Mouse (Mus musculus): ENCODE data around the gene Dpm1.

The Dpm1 gene

DNA sequence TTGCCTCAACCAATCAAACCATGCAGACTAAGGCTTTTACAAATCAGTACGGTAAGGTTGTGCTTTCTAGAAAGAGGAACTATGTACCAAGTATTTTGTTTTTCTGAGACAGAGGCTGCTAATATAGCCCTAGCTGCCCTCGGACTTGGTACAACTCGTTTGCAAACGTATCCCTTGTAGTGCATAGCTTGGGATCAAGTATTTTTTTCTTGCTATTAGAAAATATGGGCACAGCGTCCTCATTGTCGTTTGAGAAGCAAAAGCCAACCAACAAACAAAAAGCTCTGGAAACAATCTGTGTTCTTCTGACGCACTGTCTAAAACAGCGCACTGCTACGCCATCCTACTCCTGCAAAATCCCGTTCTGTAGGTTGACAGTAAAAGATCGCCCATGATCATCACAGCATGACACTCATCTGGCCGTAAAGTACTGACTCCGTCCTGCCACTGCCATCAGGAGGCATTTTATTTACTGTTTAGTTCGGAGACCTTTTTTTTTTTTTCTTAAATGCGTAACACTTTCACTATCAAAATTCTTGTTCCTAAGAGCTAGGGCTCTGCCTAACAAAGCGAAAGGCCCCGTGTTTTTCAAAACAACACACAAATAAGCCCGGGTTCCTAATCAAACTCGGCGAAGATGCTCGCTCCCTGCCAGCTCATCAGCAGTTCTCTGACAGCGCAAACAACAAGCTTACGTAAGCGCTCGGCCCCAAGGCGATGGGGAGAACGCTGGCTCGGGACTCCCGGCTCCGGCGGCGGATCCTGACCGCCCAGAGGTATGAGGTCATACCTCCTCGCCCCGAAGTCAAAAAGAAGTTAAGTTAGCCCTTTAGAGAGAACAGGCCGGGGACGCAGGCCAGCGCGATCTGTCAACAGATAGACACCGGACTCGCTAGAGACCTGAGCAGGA, 1.0 kb downstream of the Dpm1 start:
- no peak for DNase-seq (ENCODE audit: low read depth, low spot score)

DNA sequence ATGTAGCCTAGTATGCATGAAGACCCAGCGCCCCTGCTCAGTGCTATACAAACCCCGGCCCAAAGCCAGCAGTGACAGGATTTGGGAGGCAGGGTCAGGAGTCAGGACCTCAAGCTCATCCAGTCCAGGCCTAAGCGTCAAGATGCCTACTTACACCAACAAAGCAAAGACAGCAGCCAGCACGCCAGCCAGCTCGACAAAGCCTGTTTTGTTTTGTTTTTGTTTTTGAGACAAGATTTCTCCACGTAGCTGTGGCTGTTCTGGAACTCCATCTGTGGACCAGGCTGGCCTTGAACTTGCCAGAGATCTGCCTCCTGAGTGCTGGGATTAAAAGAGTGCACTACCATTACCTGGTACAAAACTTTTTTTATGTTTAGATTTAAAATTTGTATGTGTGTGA, 7.1 kb downstream of the Dpm1 start:
- no peak for DNase-seq (ENCODE audit: low read depth, low spot score)

GRCm38 (mm10) chr2:168213788-168214397, 16.5 kb downstream of the Dpm1 start:
- peak; percentile 95 for DNase-seq (ENCODE audit: low read depth, low spot score)

GRCm38 (mm10) chr2:168207883-168208282, 22.5 kb downstream of the Dpm1 start:
- DNase-seq (ENCODE audit: low read depth, low spot score): no peak

DNA sequence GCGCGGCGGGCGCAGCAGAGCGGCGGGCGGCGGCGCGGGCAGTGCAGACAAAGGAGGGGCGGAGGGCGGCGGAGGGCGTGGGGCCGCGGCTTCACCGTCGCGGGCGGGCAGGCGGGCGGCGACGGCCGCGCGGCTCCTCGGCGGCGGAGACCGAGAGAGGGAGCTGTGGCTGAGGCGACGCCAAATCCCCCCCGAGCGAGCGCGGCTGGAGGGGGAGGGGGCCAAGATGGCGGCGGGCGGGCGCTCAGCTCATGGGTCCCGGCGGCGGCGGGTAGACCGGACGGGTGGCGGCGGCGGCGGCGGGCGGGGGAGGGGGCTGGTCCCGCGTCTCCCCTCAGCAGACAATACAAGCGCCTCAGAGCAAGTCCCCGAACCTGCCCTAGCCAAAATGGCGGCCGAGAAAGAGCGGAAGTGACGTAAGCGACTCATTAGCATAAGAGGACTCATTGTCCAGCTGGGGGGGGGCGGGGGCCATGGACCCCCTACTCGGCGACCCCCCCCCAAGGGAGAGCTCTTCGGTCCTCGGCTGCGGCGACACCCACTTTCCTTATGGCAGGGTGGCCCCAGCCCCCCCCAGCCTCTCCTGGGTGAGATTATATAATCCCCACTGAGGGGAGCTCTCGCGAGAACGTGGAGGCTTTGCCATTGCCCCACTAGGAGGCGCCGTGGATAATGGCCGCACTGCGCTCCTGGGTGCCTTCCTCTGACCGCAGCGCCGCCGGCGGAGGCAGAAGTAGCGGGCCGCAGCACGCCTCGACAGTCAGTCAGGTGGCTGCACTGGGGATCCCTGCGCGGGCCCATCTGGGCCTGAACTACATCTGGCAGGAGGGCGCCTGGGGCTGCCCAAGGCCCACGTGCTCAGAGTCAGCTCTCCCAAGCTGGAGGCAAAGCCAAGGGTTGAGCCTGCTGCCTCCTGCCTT, 23.4 kb downstream of the Dpm1 start, which contains the start of gene Adnp:
Gene Adnp (minus strand): TSS at position 388 of the 920 bp plus-strand sequence.
- peak; percentile 98 for DNase-seq (ENCODE audit: low read depth, low spot score)

DNA sequence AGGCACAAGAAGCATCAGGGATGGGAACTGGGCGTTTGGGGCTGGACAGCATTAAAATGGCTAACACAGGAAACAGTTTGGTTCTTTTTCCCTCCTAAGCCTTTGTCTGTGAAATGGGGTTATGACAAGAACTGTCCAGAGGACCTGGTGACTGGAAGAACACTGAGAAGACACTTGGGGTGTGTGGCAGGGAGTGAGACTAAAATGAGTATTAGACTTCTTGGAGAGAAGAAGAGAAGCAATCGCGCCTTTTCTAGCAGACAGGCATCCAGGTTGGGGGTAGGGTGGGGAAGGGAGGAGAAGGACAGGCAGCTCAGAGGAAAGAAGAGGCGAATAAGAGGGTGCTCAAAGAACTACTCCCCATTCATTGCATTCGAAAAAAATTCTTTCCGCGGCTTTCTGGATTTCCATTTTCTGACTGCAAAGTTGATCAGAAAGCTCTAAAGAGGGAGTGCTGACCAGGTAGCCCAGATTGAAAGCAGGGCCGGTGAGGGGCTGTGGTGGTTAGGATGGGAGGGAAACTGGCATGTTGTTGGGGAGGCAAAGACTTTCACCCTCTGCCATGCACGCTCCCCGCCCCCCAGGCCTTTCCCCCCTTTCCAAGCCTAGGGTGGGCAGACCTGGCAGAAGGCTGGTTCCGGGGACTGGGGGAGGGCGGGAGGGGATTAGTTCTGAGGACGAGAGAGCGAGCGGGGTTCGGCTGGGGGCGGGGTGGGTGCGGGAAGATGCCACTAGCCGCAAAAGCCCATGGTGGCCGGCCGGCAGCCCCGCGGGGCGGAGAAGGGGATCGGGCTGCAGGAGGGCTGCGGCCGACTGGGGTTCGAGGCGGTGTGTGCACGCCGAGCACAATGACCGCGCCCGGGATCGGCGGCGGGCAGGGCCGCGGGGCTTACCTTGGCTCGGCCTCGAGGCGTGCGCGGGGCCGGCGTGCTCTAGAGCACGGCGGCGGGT, 24.4 kb downstream of the Dpm1 start:
- no peak for DNase-seq (ENCODE audit: low read depth, low spot score)

DNA sequence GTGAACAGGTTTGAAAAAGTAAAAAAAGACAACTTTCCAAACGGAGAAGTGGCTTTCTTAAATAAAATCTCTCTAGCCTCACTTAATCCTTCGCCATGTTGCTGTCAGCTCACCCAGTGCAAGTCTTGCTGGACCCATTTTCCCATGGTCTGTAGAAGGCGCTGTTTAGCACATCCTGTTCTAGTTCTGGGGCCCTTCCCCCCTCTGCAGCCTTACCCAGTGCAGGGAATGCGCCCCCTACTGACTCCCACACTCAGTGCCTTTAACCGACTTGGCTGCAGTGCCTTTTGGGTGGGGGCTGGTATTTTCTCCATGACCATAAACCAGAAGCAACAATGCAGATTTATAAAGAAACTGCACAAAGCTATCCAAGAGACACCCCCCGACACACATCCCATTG, 25.1 kb downstream of the Dpm1 start:
- DNase-seq (ENCODE audit: low read depth, low spot score): peak; percentile 97

GRCm38 (mm10) chr2:168204476-168204999, 25.9 kb downstream of the Dpm1 start:
- DNase-seq (ENCODE audit: low read depth, low spot score): peak; percentile 42

GRCm38 (mm10) chr2:168200014-168200691, 30.2 kb downstream of the Dpm1 start:
- DNase-seq (ENCODE audit: low read depth, low spot score): no peak

- DNase-seq (ENCODE audit: low read depth, low spot score): no peak
Observed at GRCm38 (mm10) chr2:168199476-168199875, 30.9 kb downstream of the Dpm1 start.

GRCm38 (mm10) chr2:168198421-168198820, 32.0 kb downstream of the Dpm1 start:
- no peak for DNase-seq (ENCODE audit: low read depth, low spot score)

GRCm38 (mm10) chr2:168195721-168196120, 34.7 kb downstream of the Dpm1 start:
- peak; percentile 56 for DNase-seq (ENCODE audit: low read depth, low spot score)

DNA sequence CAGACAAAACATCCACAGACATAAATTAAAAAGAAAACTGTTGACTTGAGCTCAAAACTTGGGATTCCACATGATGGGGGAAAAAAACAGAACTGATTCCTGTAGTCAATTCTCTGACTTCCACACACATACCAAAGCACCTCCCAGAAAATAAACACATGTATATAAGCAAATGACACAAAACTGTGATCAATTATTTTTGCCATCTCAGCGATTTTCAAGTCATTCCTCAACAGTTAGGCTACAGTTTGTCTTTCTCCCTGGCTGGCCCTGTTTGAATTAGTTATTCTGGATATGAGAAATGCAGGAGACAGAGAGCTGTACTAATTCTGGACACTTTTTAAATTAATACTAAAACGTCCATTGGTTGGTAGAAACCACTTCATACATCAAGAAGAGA, 36.7 kb downstream of the Dpm1 start:
- DNase-seq (ENCODE audit: low read depth, low spot score): no peak

DNA sequence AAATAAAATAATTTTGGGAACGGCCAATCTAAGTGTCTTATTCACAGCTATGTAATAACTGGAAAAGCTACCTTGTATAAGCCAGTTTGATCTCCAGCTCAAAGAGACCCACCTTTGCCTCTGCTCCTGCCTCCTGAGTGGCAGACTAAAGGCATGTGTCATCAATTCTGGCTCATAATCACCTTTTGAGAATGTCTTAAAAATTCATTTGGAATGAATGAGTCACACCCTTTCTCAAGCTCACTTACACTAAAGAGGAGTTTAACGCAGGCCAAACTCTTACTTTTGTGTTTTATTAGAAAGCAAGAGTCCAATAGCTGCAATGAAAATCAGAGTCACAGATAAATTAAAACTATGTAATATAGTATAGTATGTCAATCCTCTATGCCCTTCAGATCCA, 38.5 kb downstream of the Dpm1 start:
- no peak for DNase-seq (ENCODE audit: low read depth, low spot score)

DNA sequence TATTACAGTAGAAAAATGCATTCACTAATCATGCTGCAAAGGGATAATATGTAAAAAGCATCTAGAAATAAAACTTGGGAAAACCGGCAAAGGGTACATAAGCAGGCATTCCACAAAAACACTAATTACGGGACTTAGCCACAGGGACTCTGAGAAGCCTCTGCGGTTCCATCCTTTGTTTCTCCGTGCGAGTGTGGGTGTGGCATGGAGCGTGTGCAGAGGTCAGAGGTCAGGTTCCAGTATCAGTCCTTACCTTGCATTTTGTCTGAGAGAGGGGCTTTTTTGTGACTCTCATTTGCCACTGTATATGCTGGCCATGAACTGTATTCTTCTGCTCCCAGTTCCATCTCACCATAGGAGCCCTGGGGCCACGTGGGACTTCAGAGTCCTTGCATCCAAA, 54.4 kb downstream of the Dpm1 start:
- DNase-seq (ENCODE audit: low read depth, low spot score): peak; percentile 55

DNA sequence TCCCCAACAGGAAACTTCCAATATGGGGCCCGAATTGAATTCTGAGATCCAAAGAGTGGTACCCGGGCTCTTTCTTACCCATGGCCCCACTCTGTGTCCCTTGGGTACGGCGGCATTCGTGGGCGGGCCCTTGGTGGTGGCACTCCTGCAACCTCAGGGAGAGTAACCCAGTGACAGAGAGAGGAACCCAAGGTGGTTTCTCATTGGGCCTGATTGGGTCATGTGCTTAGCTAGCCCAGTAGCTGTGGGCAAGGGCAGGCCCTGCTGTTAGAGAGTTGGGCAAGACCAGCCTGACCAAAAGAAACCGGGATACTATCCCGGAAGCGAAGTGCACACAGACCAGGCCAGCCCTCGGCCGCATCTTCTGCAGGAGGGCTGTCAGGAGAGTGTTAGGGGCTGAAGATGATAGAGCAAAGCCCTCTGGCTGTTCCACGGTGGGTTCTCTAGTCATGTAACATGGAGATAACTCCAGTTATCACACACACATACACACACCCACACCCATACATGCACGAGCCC, 60.2 kb downstream of the Dpm1 start:
- DNase-seq (ENCODE audit: low read depth, low spot score): no peak

- no peak for DNase-seq (ENCODE audit: low read depth, low spot score)
Observed at GRCm38 (mm10) chr2:168169800-168170113, 60.6 kb downstream of the Dpm1 start.

DNA sequence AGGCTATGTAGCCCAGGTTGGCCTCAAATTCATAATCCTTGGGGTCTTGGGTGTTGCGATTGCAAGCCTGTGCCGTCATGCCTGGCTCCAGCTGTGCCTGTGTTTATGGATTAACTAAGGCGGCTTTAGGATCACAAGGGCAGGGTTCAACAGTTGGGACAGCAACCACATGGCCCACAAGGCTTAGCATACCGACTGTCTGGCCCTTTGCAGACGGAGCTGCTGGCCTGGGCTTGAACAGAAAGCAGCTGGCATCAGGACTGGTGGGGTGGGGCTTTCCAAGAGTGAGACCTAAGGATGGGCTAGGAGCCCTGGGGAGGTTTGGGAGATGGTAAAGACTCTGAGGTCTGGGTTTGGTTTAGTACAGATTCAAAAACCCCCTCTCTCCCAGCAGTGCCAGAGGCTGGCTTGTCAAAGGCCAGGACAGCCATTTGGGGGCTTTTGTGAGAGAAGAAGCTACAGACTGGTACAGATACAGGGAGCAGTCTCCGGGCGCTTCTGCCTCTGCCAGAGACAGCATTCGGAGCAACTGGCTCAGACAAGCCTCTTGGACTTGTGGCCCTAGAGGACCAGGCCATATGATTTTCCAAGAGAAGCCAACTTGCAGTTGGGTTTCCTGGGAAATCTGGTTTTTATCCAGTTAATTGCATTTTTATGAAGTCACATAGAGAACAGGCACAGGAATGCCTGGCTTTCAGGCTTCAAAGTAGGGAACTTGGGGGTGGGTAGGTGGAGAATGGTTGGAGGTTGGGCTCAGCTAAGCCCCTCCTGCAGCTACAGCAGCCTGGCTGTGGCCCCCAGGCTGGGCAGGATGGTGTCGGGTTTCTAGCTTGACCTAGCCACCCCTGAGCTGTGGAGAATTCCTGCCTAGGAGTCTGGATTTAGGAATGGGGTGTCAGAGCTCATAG, 61.2 kb downstream of the Dpm1 start:
- DNase-seq (ENCODE audit: low read depth, low spot score): peak; percentile 60

GRCm38 (mm10) chr2:168167781-168168180, 62.6 kb downstream of the Dpm1 start:
- DNase-seq (ENCODE audit: low read depth, low spot score): no peak
